Mouse (Mus musculus): ENCODE results near the gene Gypa. TPM values are rescaled to one million over a fixed set of nuclear protein-coding genes. Genes with fewer than 3 reads are reported as not detected.
A peak's percentile ranks its signal among the peaks of the same experiment; 100 is the strongest.

Gene Gypa
- polyA plus RNA-seq (2012; rRNA removed), result 34.5 and 59.0 TPM in 2 replicates

GRCm38 (mm10) chr8:80493523-80494345, at the start of gene Gypa:
Gypa (plus strand) TSS chr8:80493781.
- peak within 1 kb of the TSS; percentile 51; the same call in 1 of the 2 replicates for H3K27ac ChIP-seq (ENCODE audit: insufficient read depth, low read length)
- no peak for TF ChIP-seq POLR2A (IDR thresholded peaks at IDR 0.05; ENCODE audit: low read depth, low read length)
- no peak for TF ChIP-seq CTCF (IDR thresholded peaks at IDR 0.05; ENCODE audit: extremely low read depth, insufficient read depth, insufficient read length, insufficient replicate concordance)
- DNase-seq (ENCODE audit: low read depth in 1 of 2, low spot score in 2 of 2), result no peak
- peak within 1 kb of the TSS; percentile 50 for H3K4me3 ChIP-seq (ENCODE audit: extremely low read depth, insufficient read depth, insufficient read length)
- 41% methylated on average over 14 of the region's 14 CpGs for WGBS
- H3K27me3 ChIP-seq (ENCODE audit: control insufficient read depth, insufficient read depth, low read length), result no peaks in the 10 kb centered on the region
- no peaks in the 10 kb centered on the region for H3K4me1 ChIP-seq (ENCODE audit: control insufficient read depth, insufficient read depth, insufficient read length)
- H3K36me3 ChIP-seq (ENCODE audit: control insufficient read depth, insufficient read depth, low read length), result no peaks in the 10 kb centered on the region

- no peak overlapping the region for H3K4me3 ChIP-seq (ENCODE audit: extremely low read depth, insufficient read depth, insufficient read length)
- DNase-seq (ENCODE audit: low read depth in 1 of 2, low spot score in 2 of 2), result no peak
- H3K27ac ChIP-seq (ENCODE audit: insufficient read depth, low read length), result no peak overlapping the region
- H3K27me3 ChIP-seq (ENCODE audit: control insufficient read depth, insufficient read depth, low read length), result no peaks in the 10 kb centered on the region
- H3K36me3 ChIP-seq (ENCODE audit: control insufficient read depth, insufficient read depth, low read length), result no peaks in the 10 kb centered on the region
- TF ChIP-seq CTCF (IDR thresholded peaks at IDR 0.05; ENCODE audit: extremely low read depth, insufficient read depth, insufficient read length, insufficient replicate concordance), result no peak
- TF ChIP-seq POLR2A (IDR thresholded peaks at IDR 0.05; ENCODE audit: low read depth, low read length), result no peak
- H3K4me1 ChIP-seq (ENCODE audit: control insufficient read depth, insufficient read depth, insufficient read length), result no peaks in the 10 kb centered on the region
- whole genome bisulfite sequencing, result 58% methylated on average over 4 of the region's 4 CpGs
Observed at GRCm38 (mm10) chr8:80444534-80445072, 49.0 kb upstream of the Gypa start.

GRCm38 (mm10) chr8:80447217-80447616, 46.4 kb upstream of the Gypa start:
- Histone ChIP-seq H3K36me3 (ENCODE audit: control insufficient read depth, insufficient read depth, low read length) (no peaks in the 10 kb centered on the region), H3K4me3 (ENCODE audit: extremely low read depth, insufficient read depth, insufficient read length) (no peak overlapping the region), H3K4me1 (ENCODE audit: control insufficient read depth, insufficient read depth, insufficient read length) (no peaks in the 10 kb centered on the region), H3K27ac (ENCODE audit: insufficient read depth, low read length) (no peak overlapping the region), H3K27me3 (ENCODE audit: control insufficient read depth, insufficient read depth, low read length) (no peaks in the 10 kb centered on the region)
- no peak for DNase-seq (ENCODE audit: low read depth in 1 of 2, low spot score in 2 of 2)
- 86% methylated on average over 4 of the region's 4 CpGs for WGBS
- TF ChIP-seq CTCF (IDR thresholded peaks at IDR 0.05; ENCODE audit: extremely low read depth, insufficient read depth, insufficient read length, insufficient replicate concordance) (no peak), POLR2A (IDR thresholded peaks at IDR 0.05; ENCODE audit: low read depth, low read length) (no peak)

- Histone ChIP-seq H3K4me3 (ENCODE audit: extremely low read depth, insufficient read depth, insufficient read length) (no peak overlapping the region), H3K27me3 (ENCODE audit: control insufficient read depth, insufficient read depth, low read length) (no peaks in the 10 kb centered on the region), H3K36me3 (ENCODE audit: control insufficient read depth, insufficient read depth, low read length) (no peaks in the 10 kb centered on the region), H3K27ac (ENCODE audit: insufficient read depth, low read length) (no peak overlapping the region), H3K4me1 (ENCODE audit: control insufficient read depth, insufficient read depth, insufficient read length) (no peaks in the 10 kb centered on the region)
- WGBS, result 83% methylated on average over 19 of the region's 19 CpGs
- TF ChIP-seq CTCF (IDR thresholded peaks at IDR 0.05; ENCODE audit: extremely low read depth, insufficient read depth, insufficient read length, insufficient replicate concordance), result no peak
- no peak for DNase-seq (ENCODE audit: low read depth in 1 of 2, low spot score in 2 of 2)
Observed at GRCm38 (mm10) chr8:80451938-80452690, 41.5 kb upstream of the Gypa start.

GRCm38 (mm10) chr8:80463450-80463917, 30.1 kb upstream of the Gypa start:
- DNase-seq (ENCODE audit: low read depth in 1 of 2, low spot score in 2 of 2), result no peak
- 20% methylated on average over 4 of the region's 4 CpGs for WGBS
- no peaks in the 10 kb centered on the region for H3K27me3 ChIP-seq (ENCODE audit: control insufficient read depth, insufficient read depth, low read length)
- TF ChIP-seq POLR2A (IDR thresholded peaks at IDR 0.05; ENCODE audit: low read depth, low read length) (no peak), CTCF (IDR thresholded peaks at IDR 0.05; ENCODE audit: extremely low read depth, insufficient read depth, insufficient read length, insufficient replicate concordance) (no peak)
- no peaks in the 10 kb centered on the region for H3K36me3 ChIP-seq (ENCODE audit: control insufficient read depth, insufficient read depth, low read length)
- no peaks in the 10 kb centered on the region for H3K4me1 ChIP-seq (ENCODE audit: control insufficient read depth, insufficient read depth, insufficient read length)
- H3K4me3 ChIP-seq (ENCODE audit: extremely low read depth, insufficient read depth, insufficient read length), result no peak overlapping the region
- no peak overlapping the region for H3K27ac ChIP-seq (ENCODE audit: insufficient read depth, low read length)

- WGBS, result 37% methylated on average over 7 of the region's 7 CpGs
- no peak for TF ChIP-seq CTCF (IDR thresholded peaks at IDR 0.05; ENCODE audit: extremely low read depth, insufficient read depth, insufficient read length, insufficient replicate concordance)
- TF ChIP-seq POLR2A (IDR thresholded peaks at IDR 0.05; ENCODE audit: low read depth, low read length), result no peak
- Histone ChIP-seq H3K27ac (ENCODE audit: insufficient read depth, low read length) (no peak overlapping the region), H3K4me1 (ENCODE audit: control insufficient read depth, insufficient read depth, insufficient read length) (no peaks in the 10 kb centered on the region; the same call in 1 of the 2 replicates), H3K4me3 (ENCODE audit: extremely low read depth, insufficient read depth, insufficient read length) (no peak overlapping the region), H3K27me3 (ENCODE audit: control insufficient read depth, insufficient read depth, low read length) (no peaks in the 10 kb centered on the region), H3K36me3 (ENCODE audit: control insufficient read depth, insufficient read depth, low read length) (no peaks in the 10 kb centered on the region)
- DNase-seq (ENCODE audit: low read depth in 1 of 2, low spot score in 2 of 2), result no peak
Observed at GRCm38 (mm10) chr8:80474971-80475370, 18.6 kb upstream of the Gypa start.

All from spleen, adult 2 months (tissue).